Mouse (Mus musculus): ENCODE data around the gene Efna4.

GRCm38 (mm10) chr3:89346815-89347540, 9.2 kb upstream of the Efna4 start:
- TF ChIP-seq GATA1 (IDR thresholded peaks at IDR 0.05; ENCODE audit: borderline replicate concordance, low read length) (no peak), FLI1 (IDR thresholded peaks at IDR 0.05; ENCODE audit: low read length) (no peak)

Measured in megakaryocyte, embryonic 14.5 days (primary cell).